Mouse (Mus musculus): ENCODE measurements around the gene Kcnmb1. TPM values are rescaled to one million over a fixed set of nuclear protein-coding genes. Genes with fewer than 3 reads are reported as not detected.

Kcnmb1 gene
- total RNA-seq, 2 experiments from 2014 or later, result 0.41 to 0.42 TPM

DNA sequence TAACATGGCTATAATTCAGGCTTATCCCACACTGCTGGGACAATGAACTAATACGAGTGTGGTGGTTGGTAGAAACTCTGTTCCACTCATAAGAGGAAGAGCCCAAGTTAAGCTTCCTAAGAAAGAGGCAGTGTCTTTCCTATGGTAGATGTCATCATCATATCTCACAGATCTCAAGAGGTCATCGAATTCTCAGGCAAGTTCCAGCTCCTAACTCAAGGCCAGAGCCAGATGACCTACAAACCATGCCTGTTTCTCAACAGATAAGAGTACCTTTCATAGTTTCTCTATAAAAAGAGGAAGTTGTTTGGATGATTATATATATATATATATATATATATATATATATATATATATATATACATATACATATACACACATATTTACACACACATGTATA lies 23.7 kb downstream of the Kcnmb1 start:
- no peak overlapping the region for H3K27ac ChIP-seq
- no peak for DNase-seq (ENCODE audit: low spot score in 2 of 2)
- no peak overlapping the region for H3K4me3 ChIP-seq
- TF ChIP-seq CTCF (conservative IDR thresholded peaks at IDR 0.05), result no peak

DNA sequence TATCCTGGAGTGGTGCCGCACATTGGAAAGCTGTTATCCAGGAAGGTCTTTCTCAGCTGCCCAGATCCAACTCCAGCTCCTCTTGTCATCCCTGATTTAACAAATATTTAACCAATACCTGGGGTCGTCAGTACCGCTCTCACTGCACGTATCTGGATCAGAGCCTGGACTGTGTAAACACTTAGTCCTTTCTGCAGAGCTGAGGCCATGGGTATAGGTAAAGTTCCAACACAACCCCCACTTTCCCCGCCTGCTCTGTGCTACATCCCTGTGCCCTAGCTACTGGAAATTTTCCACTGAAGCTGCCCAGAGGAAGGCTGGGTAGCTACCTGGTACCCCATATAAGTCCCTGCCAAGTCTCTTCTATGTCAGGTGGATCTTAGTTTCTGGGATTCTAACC lies 27.2 kb downstream of the Kcnmb1 start:
- DNase-seq (ENCODE audit: low spot score in 2 of 2), result no peak
- TF ChIP-seq CTCF (conservative IDR thresholded peaks at IDR 0.05), result no peak
- Histone ChIP-seq H3K27ac (no peak overlapping the region), H3K4me3 (no peak overlapping the region)

DNA sequence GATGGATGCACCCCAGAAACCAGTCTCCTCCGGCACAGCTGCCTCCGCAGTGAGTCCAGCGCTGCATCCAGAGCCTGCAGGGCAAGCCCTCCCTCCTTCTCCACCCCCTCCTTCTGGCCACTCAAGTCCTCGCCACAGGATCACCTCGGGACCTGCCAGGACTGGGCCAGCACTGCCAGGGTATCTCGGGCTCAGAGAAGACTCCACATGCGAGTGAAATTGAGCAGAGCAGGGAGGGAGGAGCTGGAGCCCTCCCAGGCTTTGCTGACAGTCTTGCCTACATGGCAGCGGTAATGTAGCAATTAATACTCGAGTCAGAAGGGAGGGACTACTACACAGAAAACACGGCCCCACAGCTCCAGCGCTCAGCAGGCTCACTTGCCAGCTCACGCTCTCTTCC lies 30.1 kb downstream of the Kcnmb1 start, which contains the start of gene Kcnip1:
Gene Kcnip1, minus strand, starts transcription at position 215 of the 400 bp plus-strand sequence.
- no peak within 1 kb of the TSS for H3K27ac ChIP-seq
- H3K4me3 ChIP-seq, result peak within 1 kb of the TSS; percentile 27; the same call in 1 of the 2 replicates
- no peak for TF ChIP-seq CTCF (conservative IDR thresholded peaks at IDR 0.05)
- no peak for DNase-seq (ENCODE audit: low spot score in 2 of 2)

DNA sequence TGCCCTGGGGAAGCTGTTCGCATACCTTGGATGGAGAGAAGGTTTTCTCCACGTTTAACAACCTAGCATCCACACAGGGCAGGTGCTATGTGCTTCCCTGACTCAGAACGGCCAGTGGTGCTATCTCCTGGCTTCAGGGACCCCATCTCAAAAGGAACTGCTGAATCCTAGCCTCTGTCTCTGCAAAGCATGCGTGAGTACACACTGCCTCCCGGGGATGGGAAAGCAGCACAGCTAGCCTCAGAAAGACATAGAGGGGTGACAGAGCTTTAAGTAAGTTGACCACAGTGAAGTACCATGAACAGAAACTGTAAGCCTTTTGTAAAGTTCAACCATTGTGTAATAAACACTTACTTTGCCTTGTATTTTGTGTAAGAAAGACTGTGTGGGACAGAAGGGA lies 30.7 kb downstream of the Kcnmb1 start:
- DNase-seq (ENCODE audit: low spot score in 2 of 2), result no peak
- H3K4me3 ChIP-seq, result no peak overlapping the region
- no peak for TF ChIP-seq CTCF (conservative IDR thresholded peaks at IDR 0.05)
- H3K27ac ChIP-seq, result no peak overlapping the region

DNA sequence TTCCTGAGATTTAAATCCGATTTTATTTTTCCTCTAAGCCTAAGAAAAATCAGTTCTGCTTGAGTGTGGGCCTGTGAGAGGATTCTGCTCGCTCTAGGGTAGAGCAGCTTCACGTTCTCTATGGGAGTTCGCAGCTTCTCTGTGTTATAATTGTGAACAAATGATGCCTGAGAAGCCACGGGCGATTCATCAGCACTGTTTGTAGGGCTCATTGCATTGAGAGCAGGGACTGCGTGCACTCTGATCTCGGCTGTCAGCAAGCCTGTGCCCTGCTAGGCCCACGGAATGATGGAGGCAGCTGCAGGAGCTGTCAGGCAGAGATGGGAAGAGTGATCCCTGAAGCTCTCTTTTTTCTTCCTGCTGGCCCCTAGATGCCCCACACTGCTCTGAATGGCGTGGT lies 35.4 kb downstream of the Kcnmb1 start:
- TF ChIP-seq CTCF (conservative IDR thresholded peaks at IDR 0.05), result no peak
- H3K27ac ChIP-seq, result no peak overlapping the region

DNA sequence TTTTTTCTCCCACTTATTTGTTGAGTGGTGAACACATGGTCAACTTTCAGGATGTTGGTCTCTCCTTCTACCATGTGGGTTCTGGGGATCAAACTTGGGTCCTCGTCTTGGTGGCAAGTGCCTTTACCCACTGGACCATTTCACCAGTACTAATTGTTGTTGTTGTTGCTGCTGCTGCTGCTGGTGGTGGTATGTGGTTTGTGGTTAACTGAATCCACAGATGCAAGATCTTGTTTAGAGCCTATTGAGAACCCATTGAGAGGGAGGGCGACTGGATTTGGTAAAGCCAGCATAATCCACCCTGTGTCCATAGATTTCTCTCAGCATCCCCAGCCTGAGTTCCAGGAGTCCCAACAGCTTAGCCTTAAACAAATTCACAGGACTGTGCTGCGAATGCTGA lies 37.6 kb downstream of the Kcnmb1 start:
- Histone ChIP-seq H3K27ac (no peak overlapping the region), H3K4me3 (no peak overlapping the region)
- no peak for TF ChIP-seq CTCF (conservative IDR thresholded peaks at IDR 0.05)
- no peak for DNase-seq (ENCODE audit: low spot score in 2 of 2)

More for the DNA sequence above, 35.4 kb downstream of the Kcnmb1 start:
- no peak for DNase-seq (ENCODE audit: low spot score in 2 of 2)
- no peak overlapping the region for H3K4me3 ChIP-seq

DNA sequence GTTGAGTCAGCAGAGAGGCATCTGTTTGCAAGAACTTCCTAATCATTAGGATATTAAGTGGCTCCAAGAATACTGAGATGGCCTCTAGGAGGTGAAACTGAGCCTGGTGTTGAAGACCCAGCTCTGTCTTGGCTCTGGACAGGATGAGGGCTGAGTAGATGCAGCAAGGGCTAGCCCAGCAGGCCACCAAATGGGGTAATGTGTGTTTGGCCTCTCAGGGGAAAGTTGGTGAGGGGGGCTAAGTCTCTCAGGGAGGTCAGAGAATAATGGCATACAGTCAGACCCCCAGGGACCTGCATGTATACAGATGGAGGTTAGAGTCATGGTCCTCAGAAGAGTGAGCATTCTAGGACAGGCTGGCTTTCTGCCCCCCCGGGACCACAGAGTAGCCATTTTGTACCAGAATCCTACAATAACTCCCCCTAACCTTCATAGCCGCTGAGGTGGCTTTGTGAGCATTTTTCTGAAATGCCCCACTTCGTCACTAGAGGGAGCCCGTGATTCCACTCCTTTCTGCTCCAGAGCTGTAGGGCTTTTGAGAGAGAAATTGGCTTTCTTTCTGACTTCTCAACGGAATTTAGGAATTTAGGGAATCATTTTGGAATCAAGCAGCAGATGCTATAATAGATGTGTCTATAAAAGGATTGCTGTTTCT lies 39.3 kb downstream of the Kcnmb1 start:
- DNase-seq (ENCODE audit: low spot score in 2 of 2), result peak; percentile 30 to 66
- Histone ChIP-seq H3K27ac (no peak overlapping the region), H3K4me3 (no peak overlapping the region)
- peak; percentile 91 for TF ChIP-seq CTCF (conservative IDR thresholded peaks at IDR 0.05)

DNA sequence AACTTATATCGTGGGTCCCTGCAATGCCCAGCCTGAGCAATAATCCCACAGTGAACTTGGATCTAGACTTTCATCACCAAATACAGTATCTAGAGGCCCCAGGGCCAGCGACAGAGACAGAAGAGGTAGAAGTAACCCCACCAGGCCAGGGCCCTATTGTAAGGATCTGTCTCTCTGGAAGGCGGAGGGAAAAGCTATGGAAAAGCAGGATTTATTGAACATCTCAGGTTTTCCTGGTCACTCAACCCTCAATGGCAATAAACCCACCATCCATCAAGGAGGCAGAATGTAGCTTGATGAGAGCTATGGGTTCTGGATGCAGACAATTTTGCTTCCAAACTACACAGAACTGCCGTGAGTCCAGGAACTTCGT lies 39.8 kb downstream of the Kcnmb1 start:
- Histone ChIP-seq H3K4me3 (no peak overlapping the region), H3K27ac (no peak overlapping the region)
- DNase-seq (ENCODE audit: low spot score in 2 of 2), result no peak
- TF ChIP-seq CTCF (conservative IDR thresholded peaks at IDR 0.05), result no peak

DNA sequence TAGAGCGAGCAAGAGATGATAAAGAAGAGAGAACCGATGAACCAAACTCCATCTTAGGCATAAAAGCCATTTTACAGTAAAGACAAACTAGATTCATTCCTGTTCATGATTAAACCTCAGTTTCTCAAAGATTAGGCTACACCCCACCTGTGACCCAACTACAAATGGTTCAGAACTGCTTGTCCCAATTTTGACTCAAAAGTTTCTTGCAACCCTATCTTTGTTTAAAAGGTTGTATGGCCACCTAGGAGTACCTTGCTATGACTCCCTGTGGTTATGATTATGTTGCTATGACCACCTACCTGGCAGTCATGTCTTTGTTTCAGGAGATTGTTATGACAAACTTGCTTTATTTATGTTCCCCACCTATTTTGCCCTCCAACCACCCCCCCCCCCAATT lies 44.8 kb downstream of the Kcnmb1 start:
- no peak for DNase-seq (ENCODE audit: low spot score in 2 of 2)
- Histone ChIP-seq H3K27ac (no peak overlapping the region), H3K4me3 (no peak overlapping the region)
- TF ChIP-seq CTCF (conservative IDR thresholded peaks at IDR 0.05), result no peak

DNA sequence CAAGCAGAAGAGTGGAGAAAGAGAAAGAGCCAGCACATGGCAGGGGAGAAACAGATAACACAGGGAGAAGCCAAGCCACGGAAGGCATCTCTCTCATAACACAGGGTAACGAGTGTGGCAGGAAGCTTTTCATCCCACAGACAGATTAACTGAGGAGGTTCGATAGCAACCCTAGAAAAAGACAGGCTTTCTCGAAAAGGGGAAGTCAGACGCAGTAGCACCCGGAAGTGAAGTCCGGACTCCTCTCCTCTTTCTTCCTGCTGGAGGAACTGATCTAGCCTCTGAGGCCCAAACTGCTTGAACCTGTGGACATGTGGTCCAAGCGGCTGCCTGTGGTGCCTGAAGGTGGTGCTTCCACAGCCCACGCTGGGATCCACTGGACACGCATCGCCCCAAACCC lies 45.4 kb downstream of the Kcnmb1 start:
- TF ChIP-seq CTCF (conservative IDR thresholded peaks at IDR 0.05), result no peak
- DNase-seq (ENCODE audit: low spot score in 2 of 2), result no peak

DNA sequence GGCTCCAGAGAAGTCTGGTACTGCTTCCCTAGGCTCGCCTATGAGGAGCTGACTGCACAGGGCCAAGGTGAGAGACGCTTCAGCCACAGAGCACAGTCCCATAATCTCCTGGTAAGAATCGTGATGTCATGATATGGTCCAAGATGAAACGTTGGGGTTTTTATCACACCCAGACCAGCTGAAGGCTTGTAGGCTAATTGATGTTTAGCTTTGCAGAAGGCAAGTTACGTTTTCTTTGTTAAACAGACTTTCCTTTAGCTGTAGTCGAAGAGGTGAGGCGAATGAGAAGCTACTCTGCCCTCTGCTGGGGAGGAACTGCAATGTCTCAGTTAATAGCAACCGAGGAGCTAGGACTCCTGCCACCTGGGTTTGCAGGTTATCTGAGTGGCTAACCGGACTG lies 45.9 kb downstream of the Kcnmb1 start:
- peak; percentile 36 to 51 for DNase-seq (ENCODE audit: low spot score in 2 of 2)
- peak; percentile 87 for TF ChIP-seq CTCF (conservative IDR thresholded peaks at IDR 0.05)
- Histone ChIP-seq H3K4me3 (no peak overlapping the region), H3K27ac (no peak overlapping the region)

More for the DNA sequence above, 45.4 kb downstream of the Kcnmb1 start:
- H3K4me3 ChIP-seq, result no peak overlapping the region
- no peak overlapping the region for H3K27ac ChIP-seq

DNA sequence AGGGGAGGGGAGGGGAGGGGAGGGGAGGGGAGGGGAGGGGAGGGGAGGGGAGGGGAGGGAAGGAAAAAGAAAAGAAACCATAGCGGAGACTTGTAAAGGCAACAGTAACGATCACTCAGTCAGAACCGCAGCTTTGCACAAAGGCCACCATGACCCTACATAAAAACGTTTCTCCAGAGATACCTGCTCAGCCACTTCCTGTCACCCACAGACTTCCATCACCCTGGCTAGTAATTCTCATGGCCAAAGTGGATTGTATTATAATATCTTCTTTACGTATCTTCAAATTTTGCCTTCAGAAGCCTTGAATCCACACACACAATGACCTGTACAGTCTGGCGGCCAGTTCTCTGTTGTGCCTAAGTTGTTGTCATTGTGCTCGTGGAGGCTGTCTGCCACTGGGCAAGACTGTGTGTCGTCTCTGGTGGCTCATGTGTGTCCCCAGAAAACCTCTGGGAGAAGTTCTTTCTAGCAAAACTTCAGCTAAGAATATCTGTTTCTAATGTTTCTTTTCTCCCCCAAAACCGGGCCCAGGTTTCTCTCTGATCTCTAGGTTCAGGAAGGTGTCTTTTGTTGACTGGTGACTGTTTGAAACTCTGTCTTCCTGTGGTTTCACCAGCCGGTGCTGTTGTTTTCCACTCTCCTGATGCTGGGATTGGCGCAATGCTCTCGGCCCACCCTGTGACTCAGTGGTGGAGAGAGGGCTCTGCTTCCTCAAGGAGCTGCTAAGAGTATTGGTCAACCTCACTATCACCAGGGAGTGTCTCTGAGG lies 46.7 kb downstream of the Kcnmb1 start:
- TF ChIP-seq CTCF (conservative IDR thresholded peaks at IDR 0.05), result no peak

DNA sequence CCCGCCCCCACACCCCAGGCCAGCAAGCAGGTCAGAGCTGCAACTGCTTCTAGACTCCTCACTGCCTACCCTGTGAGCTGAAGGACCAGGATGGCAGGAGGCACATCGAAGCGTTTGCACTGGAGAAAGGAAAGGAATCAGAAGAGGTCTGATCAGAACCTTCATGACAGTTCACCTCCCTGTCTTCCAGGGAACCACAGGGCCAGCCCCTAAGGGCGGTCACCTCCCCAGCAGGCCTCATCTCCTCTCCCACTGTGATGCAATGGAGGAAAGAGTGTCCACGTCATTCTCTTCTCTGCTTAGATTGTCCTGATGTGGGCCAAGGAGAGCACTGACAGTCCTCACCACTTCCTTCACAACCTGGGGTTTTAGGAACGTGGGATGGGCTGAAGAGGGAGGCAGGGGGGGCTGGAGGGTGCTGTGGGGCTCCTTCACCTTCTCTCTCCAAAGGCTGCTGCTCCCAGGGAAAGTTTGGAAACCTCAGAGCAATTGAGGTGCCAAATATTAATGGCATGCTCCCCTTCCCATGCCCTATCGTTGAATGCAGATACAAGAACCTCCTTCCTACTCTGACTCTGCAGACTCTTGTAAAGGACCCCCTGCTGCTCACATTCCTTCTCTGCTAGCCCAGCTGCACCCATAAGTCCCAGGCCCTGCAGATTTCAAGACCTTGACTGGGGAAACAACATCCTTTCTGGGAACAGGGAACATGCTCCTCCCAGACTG lies 47.5 kb downstream of the Kcnmb1 start:
- Histone ChIP-seq H3K4me3 (no peak overlapping the region), H3K27ac (no peak overlapping the region)
- no peak for DNase-seq (ENCODE audit: low spot score in 2 of 2)
- no peak for TF ChIP-seq CTCF (conservative IDR thresholded peaks at IDR 0.05)

More for the DNA sequence above, 46.7 kb downstream of the Kcnmb1 start:
- no peak for DNase-seq (ENCODE audit: low spot score in 2 of 2)
- Histone ChIP-seq H3K4me3 (no peak overlapping the region), H3K27ac (no peak overlapping the region)
